Mouse (Mus musculus) liver, embryonic 13.5 days (tissue): ENCODE measurements around the gene Ssxb2. TPM values are rescaled to one million over a fixed set of nuclear protein-coding genes. Genes with fewer than 3 reads are reported as not detected.
"Not testable (repeated sequence)": the region's sequence is repeated elsewhere in the genome, so short reads cannot be mapped to it uniquely, and the experiment has no call there.

ENCODE experiments used
- ATAC-seq: fragments of 200-750 bp; cut with Nextera tagmentation; 2 replicates; pipeline ENCODE4 v1.8.0; 2017; ENCODE audit warnings: low read depth, mild to moderate bottlenecking, moderate number of reproducible peaks, moderate library complexity
- DNase-seq: peaks from one replicate; pipeline ENCODE4 v3.0.0; 2022
- H3K27ac ChIP-seq: fragments of 300-500 bp; sonication (generic); 2 replicates; pipeline ENCODE4 v1.5.1; 2015; ENCODE audit warnings: moderate library complexity, mild to moderate bottlenecking, inconsistent platforms
- H3K27me3 ChIP-seq: fragments of 300-500 bp; sonication (generic); 2 replicates; pipeline ENCODE4 v1.6.1; 2015; ENCODE audit warnings: mild to moderate bottlenecking, inconsistent platforms
- H3K36me3 ChIP-seq: fragments of 300-500 bp; sonication (generic); 2 replicates; pipeline ENCODE4 v1.6.1; 2015; ENCODE audit warnings: mild to moderate bottlenecking, inconsistent platforms
- H3K4me1 ChIP-seq: fragments of 300-500 bp; sonication (generic); replicated peaks from 2 replicates; pipeline ENCODE4 v1.6.1; 2015; ENCODE audit warnings: inconsistent platforms
- H3K4me2 ChIP-seq: fragments of 300-500 bp; sonication (generic); 2 replicates; pipeline ENCODE4 v1.6.1; 2015; ENCODE audit warnings: inconsistent platforms, mild to moderate bottlenecking, moderate library complexity
- H3K4me3 ChIP-seq: fragments of 300-500 bp; sonication (generic); replicated peaks from 2 replicates; pipeline ENCODE4 v1.5.1; 2015; ENCODE audit warnings: mild to moderate bottlenecking, inconsistent platforms
- H3K9ac ChIP-seq: fragments of 300-500 bp; sonication (generic); 2 replicates; pipeline ENCODE4 v1.6.1; 2015; ENCODE audit warnings: mild to moderate bottlenecking, inconsistent platforms
- H3K9me3 ChIP-seq: fragments of 300-500 bp; sonication (generic); replicated peaks from 2 replicates; pipeline ENCODE4 v1.6.1; 2016; ENCODE audit warnings: inconsistent platforms
- WGBS: fragments of 180-500 bp; shearing (Covaris S2); methylation state at CpG from one replicate; pipeline ENCODE4 v1.1.7; 2015; ENCODE audit not compliant: insufficient replicate concordance; 5-methylcytosine and 5-hydroxymethylcytosine counted together
- polyA plus RNA-seq: library from polyadenylated mRNA; unstranded; fragments of >200 nt; fragmentation: Nextera tagmentation; extraction: Ambion mirVana; gene quantifications from 2 replicates; pipeline ENCODE4 v1.2.1, GENCODE M21; 2015

Ssxb2 gene
- polyA plus RNA-seq = not detected in 2 replicates

DNA sequence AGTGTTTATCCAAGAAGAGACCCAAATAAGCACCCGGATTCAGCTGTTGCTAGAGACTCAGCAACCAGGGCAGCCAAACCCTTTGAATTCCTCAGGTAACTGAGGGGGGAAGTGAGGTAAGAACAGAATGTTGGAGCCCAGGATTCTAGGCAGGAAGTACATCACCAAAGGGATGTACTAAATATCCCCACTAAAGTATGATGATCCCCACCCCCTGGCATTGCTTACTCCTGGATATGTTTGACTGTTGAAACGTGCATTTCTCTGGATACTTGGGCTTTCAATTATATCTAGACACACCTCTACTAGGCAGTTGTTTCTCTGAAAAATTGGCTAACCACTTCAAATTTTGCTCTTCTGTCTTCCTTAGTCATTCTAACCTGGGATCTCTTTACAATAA lies at the start of gene Ssxb2:
Ssxb2 (minus strand) TSS at position 101 of the 400 bp plus-strand sequence.
- not testable (repeated sequence) for H3K36me3 ChIP-seq, ATAC-seq, H3K4me3 ChIP-seq, H3K27me3 ChIP-seq, H3K9me3 ChIP-seq, H3K4me2 ChIP-seq, H3K27ac ChIP-seq, H3K4me1 ChIP-seq, DNase-seq, H3K9ac ChIP-seq
- WGBS = 44% methylated on average over 2 of the region's 2 CpGs

DNA sequence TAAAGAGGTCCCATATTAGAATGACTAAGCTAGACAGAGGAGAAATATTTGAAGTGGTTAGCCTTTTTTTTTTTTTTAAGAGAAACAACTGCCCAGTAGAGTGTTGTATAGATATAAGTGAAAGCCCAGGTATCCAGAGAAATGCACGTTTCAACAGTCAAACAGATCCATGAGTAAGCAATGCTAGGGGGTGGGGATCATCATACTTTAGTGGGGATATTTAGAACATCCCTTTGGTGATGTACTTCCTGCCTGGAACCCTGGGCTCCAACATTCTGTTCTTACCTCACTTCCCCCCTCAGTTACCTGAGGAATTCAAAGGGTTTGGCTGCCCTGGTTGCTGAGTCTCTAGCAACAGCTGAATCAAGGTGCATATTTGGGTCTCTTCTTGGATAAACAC lies 48.5 kb downstream of the Ssxb2 start, which contains the start of gene Ssxb1:
Ssxb1 (plus strand) TSS at position 301 of the 400 bp plus-strand sequence.
- H3K4me3 ChIP-seq, H3K27ac ChIP-seq, H3K4me2 ChIP-seq, H3K9ac ChIP-seq, H3K9me3 ChIP-seq, ATAC-seq, H3K4me1 ChIP-seq, H3K27me3 ChIP-seq, H3K36me3 ChIP-seq, DNase-seq: not testable (repeated sequence)
- WGBS = 5% methylated on average over 1 of the region's 1 CpGs

Other genes with a start within 250 kb of the Ssxb2 start
- 40.1 and 41.9 TPM in 2 replicates for gene Ftsj1, start 209.3 kb downstream of the Ssxb2 start, polyA plus RNA-seq
- gene Slc38a5, start 190.6 kb downstream of the Ssxb2 start, polyA plus RNA-seq = 76.5 and 79.6 TPM in 2 replicates
- not detected in 2 replicates for gene Ssxb10, start 134.3 kb downstream of the Ssxb2 start, polyA plus RNA-seq
- gene Ssxb9, start 94.7 kb downstream of the Ssxb2 start, polyA plus RNA-seq = not detected in 2 replicates
- not detected in 2 replicates for gene Ssxb1, start 48.4 kb downstream of the Ssxb2 start, polyA plus RNA-seq
- gene Gm14459, start 63.2 kb upstream of the Ssxb2 start, polyA plus RNA-seq = not detected in 2 replicates
- gene Ssxb6, start 86.5 kb upstream of the Ssxb2 start, polyA plus RNA-seq = not detected in 2 replicates
- gene Ssxb3, start 130.1 kb upstream of the Ssxb2 start, polyA plus RNA-seq = not detected in 2 replicates
- not detected in 2 replicates for gene Ssxb8, start 229.1 kb upstream of the Ssxb2 start, polyA plus RNA-seq